Mouse (Mus musculus) hindbrain, embryonic 16.5 days (tissue): ENCODE measurements around the gene Ptprq. TPM values are rescaled to one million over a fixed set of nuclear protein-coding genes. Genes with fewer than 3 reads are reported as not detected.

Experiments used
- ATAC-seq: fragments of 200-750 bp; cut with Nextera tagmentation; 2 replicates; pipeline ENCODE4 v1.8.0; 2017; ENCODE audit warnings: moderate TSS enrichment, moderate library complexity
- H3K27ac ChIP-seq: fragments of 300-500 bp; sonication (generic); 2 replicates; pipeline ENCODE4 v1.5.1; 2014; ENCODE audit warnings: low read depth, mild to moderate bottlenecking, control low read depth, low read length, moderate library complexity
- H3K27me3 ChIP-seq: fragments of 300-500 bp; sonication (generic); replicated peaks from 2 replicates; pipeline ENCODE4 v1.6.1; 2014; ENCODE audit warnings: low read length; ENCODE audit not compliant: control insufficient read depth, insufficient read depth
- H3K36me3 ChIP-seq: fragments of 300-500 bp; sonication (generic); 2 replicates; pipeline ENCODE4 v1.6.1; 2014; ENCODE audit warnings: mild to moderate bottlenecking, low read length, moderate library complexity, mixed read lengths; ENCODE audit not compliant: control insufficient read depth, insufficient read depth
- H3K4me1 ChIP-seq: fragments of 300-500 bp; sonication (generic); 2 replicates; pipeline ENCODE4 v1.6.1; 2014; ENCODE audit warnings: low read depth, low read length; ENCODE audit not compliant: control insufficient read depth, insufficient read depth
- H3K4me2 ChIP-seq: fragments of 300-500 bp; sonication (generic); 2 replicates; pipeline ENCODE4 v1.6.1; 2014; ENCODE audit warnings: mild to moderate bottlenecking, low read length, control low read depth, moderate library complexity
- H3K4me3 ChIP-seq: fragments of 300-500 bp; sonication (generic); 2 replicates; pipeline ENCODE4 v1.5.1; 2014; ENCODE audit warnings: mild to moderate bottlenecking, low read length, control low read depth, moderate library complexity
- H3K9ac ChIP-seq: fragments of 300-500 bp; sonication (generic); 2 replicates; pipeline ENCODE4 v1.6.1; 2014; ENCODE audit warnings: low read depth, mild to moderate bottlenecking, control low read depth, low read length, moderate library complexity
- H3K9me3 ChIP-seq: fragments of 300-500 bp; sonication (generic); 2 replicates; pipeline ENCODE4 v1.6.1; 2014; ENCODE audit warnings: mild to moderate bottlenecking, low read length, moderate library complexity; ENCODE audit not compliant: control insufficient read depth
- WGBS: fragments of 180-500 bp; shearing (Covaris S2); extraction: QIAGEN DNeasy Blood & Tissue Kit; methylation state at CpG from one replicate; pipeline ENCODE4 v1.1.7; 2014; 5-methylcytosine and 5-hydroxymethylcytosine counted together
- polyA plus RNA-seq: library from polyadenylated mRNA; unstranded; fragments of >200 nt; fragmentation: Nextera tagmentation; extraction: Ambion mirVana; gene quantifications from 2 replicates; pipeline ENCODE4 v1.2.1, GENCODE M21; 2015

Gene Ptprq
- polyA plus RNA-seq, 1 experiment from 2014 or later, result 0.06 TPM

DNA sequence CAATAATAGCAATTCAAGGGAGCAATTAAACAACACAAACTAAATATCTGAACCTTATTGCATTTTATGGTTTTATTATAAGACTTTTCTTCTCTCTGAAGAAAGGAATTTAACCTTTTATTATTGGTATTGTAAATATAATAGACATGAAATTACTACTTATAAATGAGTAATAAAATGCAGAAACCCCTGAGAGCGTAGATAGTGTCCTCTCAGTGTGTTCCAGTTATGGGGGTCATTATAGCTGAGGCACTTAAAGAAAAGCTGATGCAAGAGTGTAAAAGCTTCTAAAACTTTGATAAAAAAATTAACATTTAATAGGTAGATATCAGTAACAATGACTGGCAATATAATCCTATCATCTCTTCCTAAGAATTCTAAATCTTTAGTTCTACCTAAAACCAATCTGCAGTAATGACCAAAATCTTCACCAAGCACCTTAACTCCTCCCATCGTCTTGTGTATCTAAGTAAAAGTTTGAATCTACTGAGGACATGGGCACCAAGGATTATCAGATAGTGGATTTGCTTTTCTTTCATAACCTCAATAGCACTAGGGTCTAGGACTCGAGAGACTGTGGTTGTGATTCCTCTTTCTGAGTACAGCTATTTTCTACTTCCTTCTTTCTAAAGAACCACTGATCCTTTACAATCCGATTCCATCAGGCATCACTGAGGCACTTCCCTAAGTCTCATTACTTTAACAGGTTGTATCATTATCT, 51.3 kb downstream of the Ptprq start:
- Histone ChIP-seq H3K4me3 (no peak overlapping the region), H3K27ac (no peak overlapping the region), H3K9me3 (no peaks in the 10 kb centered on the region), H3K4me1 (no peaks in the 10 kb centered on the region), H3K36me3 (no peaks in the 10 kb centered on the region), H3K4me2 (no peak overlapping the region), H3K9ac (no peak overlapping the region), H3K27me3 (no peaks in the 10 kb centered on the region)
- WGBS, result 87% methylated on average over 4 of the region's 4 CpGs
- ATAC-seq, result no peak

DNA sequence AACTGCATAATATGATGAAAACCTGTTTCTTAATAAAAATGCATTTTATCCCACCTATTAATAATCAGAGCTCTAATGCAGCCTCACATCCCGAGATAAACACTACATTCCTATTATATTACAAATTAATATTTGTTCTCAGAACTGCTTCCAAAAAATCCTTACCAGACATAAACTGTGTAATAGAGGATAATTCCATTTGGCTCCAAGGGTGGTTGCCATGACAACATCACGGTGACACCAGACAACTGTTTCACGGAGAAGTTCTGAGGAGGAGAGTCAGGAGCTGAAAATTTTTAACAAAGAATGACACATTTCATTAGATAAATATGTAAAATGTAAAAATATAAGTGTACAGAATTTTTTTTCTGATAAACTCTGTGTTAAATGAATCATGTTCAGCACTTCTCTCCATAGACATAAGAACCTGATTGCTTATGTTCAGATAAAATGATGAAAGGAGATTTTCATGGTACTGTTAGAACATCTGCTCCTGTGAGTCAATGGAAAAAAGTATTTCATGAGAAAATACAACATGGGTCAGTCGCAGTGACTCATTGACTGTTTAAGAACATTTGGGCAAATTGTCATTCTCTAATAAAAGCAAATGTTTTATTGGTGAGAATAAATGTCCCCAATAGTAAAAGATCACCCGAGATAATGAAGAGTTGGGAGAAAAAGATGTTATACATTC, 57.3 kb downstream of the Ptprq start:
- no peak overlapping the region for H3K27ac ChIP-seq
- H3K9ac ChIP-seq, result no peak overlapping the region
- H3K4me2 ChIP-seq, result no peak overlapping the region
- no peak overlapping the region for H3K4me3 ChIP-seq
- H3K9me3 ChIP-seq, result no peaks in the 10 kb centered on the region
- no peaks in the 10 kb centered on the region for H3K36me3 ChIP-seq
- ATAC-seq, result peak; percentile 83; the same call in 1 of the 2 replicates
- WGBS, result 36% methylated on average over 5 of the region's 5 CpGs
- H3K4me1 ChIP-seq, result no peaks in the 10 kb centered on the region; the same call in 1 of the 2 replicates
- no peaks in the 10 kb centered on the region for H3K27me3 ChIP-seq

DNA sequence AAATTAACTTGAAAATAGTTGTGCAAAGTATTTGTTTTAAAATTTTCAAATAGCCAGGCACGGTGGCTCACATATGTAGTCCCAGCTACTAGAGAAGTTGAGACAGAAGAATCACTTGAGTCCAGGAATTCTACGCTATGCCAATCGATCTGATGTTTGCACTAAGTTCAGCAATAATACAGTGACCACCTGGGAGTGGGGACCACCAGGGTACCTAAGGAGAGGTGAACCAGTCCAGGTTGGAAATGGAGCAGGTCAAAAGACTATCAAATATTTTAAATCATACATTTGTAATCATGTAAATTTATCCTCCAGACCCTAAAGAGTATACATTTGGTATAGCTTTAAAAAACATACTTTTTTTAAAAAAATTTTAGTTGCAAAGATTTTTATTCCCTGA, 57.9 kb downstream of the Ptprq start:
- H3K36me3 ChIP-seq, result no peaks in the 10 kb centered on the region
- H3K27ac ChIP-seq, result no peak overlapping the region
- no peaks in the 10 kb centered on the region for H3K9me3 ChIP-seq
- no peak overlapping the region for H3K4me3 ChIP-seq
- H3K4me1 ChIP-seq, result no peaks in the 10 kb centered on the region; the same call in 1 of the 2 replicates
- no peak for ATAC-seq
- 84% methylated on average over 3 of the region's 3 CpGs for WGBS
- no peaks in the 10 kb centered on the region for H3K27me3 ChIP-seq
- no peak overlapping the region for H3K4me2 ChIP-seq
- no peak overlapping the region for H3K9ac ChIP-seq

DNA sequence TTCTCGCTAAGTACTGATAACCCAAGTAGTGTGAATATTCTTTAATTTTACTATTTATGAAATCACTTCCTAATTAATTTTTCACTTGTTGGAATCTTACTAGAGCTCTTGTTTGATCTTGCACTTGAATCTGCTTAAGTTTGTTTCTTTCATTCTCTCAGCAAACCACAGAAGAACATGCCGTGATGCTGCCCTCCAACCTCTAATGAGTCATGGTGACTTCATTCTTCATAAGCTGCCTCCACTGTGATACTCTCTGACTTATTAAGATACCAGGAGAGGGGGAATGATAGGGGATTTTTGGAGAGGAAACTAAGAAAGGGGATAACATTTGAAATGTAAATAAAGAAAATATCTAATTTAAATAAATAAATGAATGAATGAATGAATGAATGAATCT, 60.7 kb downstream of the Ptprq start:
- 96% methylated on average over 2 of the region's 2 CpGs for WGBS
- H3K9me3 ChIP-seq, result no peaks in the 10 kb centered on the region
- ATAC-seq, result no peak
- H3K4me3 ChIP-seq, result no peak overlapping the region
- no peaks in the 10 kb centered on the region for H3K36me3 ChIP-seq
- no peaks in the 10 kb centered on the region for H3K27me3 ChIP-seq
- no peak overlapping the region for H3K4me2 ChIP-seq
- H3K9ac ChIP-seq, result no peak overlapping the region
- no peak overlapping the region for H3K27ac ChIP-seq
- H3K4me1 ChIP-seq, result no peaks in the 10 kb centered on the region; the same call in 1 of the 2 replicates

DNA sequence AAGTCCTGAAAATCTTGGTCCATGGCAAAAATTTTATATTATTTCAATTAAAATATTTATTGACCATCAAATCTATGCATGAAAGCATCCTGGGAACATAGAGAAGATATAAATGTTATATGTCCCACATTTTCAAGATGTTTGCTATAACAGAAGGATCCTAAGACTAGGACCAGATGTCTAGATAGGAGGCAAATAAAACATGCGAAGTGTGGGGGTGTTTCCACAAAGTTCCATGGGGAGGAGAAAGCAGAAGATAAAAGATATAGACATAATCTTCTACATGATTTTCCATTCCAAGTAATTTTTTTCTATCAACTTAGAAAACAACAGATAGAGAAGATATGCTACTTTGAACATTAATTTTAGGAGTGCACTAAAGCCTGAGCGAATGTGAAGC, 70.2 kb downstream of the Ptprq start:
- Histone ChIP-seq H3K4me1 (no peaks in the 10 kb centered on the region), H3K4me2 (no peak overlapping the region), H3K36me3 (no peaks in the 10 kb centered on the region), H3K9me3 (no peaks in the 10 kb centered on the region), H3K9ac (no peak overlapping the region), H3K27me3 (no peaks in the 10 kb centered on the region), H3K27ac (no peak overlapping the region), H3K4me3 (no peak overlapping the region)
- 95% methylated on average over 2 of the region's 2 CpGs for WGBS
- ATAC-seq, result no peak

DNA sequence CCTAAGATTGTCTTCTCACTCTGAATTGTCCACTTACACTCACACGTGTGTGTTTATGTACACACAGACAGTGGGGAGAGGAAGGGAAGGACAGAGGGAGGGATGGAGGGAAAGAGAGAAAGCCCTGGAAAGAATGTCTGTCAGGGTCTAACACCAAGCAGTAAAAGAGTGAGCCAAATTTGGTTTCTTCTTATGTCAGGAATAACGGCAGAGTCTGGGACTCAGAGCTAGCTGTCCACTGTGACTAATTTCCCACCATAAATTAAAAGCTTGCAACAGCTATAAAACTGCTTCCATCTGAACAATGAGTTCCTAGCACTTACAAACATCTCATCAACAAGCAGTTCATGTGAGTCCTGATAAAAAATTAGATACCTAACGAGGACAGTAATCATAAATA, 91.7 kb downstream of the Ptprq start:
- Histone ChIP-seq H3K9ac (no peak overlapping the region), H3K4me3 (no peak overlapping the region), H3K4me2 (no peak overlapping the region), H3K27me3 (no peaks in the 10 kb centered on the region), H3K36me3 (no peaks in the 10 kb centered on the region), H3K4me1 (no peaks in the 10 kb centered on the region), H3K27ac (no peak overlapping the region), H3K9me3 (no peaks in the 10 kb centered on the region)
- ATAC-seq, result no peak
- WGBS, result 62% methylated on average over 3 of the region's 3 CpGs

DNA sequence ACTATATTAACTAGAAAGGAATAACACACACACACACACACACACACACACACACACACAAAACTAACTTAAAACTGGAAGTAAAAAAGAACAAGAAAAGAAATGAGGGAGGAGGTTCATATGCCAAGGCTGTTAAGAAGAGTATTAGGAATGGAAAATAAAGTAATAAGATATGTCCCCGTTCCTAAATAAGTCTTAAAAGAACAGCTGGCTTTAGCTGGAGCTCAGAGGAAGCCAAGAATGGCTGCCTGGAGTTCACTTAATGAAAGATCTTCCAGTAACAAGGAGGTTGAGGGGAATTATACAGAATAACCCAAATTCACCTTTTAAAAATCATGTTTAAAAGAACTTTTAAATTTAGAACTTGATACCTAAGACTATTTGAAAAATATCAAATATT, 93.2 kb downstream of the Ptprq start:
- no peak overlapping the region for H3K4me3 ChIP-seq
- no peaks in the 10 kb centered on the region for H3K27me3 ChIP-seq
- H3K9me3 ChIP-seq, result no peaks in the 10 kb centered on the region
- H3K9ac ChIP-seq, result no peak overlapping the region
- no peaks in the 10 kb centered on the region for H3K4me1 ChIP-seq
- H3K36me3 ChIP-seq, result no peaks in the 10 kb centered on the region
- WGBS, result 75% methylated on average over 1 of the region's 1 CpGs
- no peak overlapping the region for H3K27ac ChIP-seq
- no peak for ATAC-seq
- no peak overlapping the region for H3K4me2 ChIP-seq

DNA sequence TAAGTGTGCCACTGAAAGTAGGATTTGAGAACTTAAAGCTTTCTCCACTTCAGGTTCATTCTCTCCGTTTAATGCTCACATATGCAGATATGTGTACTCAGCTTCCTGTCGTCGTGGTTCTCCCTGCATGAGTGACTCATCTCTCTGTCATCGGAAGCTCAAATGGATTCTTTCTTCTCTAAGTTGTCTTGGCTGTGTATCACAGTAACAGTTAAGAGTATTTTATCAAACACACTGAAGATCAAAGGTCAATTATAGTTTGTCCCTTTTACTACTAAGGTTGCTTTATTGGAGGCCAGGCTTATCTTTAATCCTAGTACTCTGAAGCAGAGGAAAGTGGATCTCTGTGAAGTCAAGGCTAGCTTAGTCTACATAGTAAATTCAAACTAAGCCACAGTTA, 95.6 kb downstream of the Ptprq start:
- WGBS, result 82% methylated on average over 4 of the region's 4 CpGs
- Histone ChIP-seq H3K27me3 (no peaks in the 10 kb centered on the region), H3K9me3 (no peaks in the 10 kb centered on the region), H3K36me3 (no peaks in the 10 kb centered on the region), H3K9ac (no peak overlapping the region), H3K27ac (no peak overlapping the region), H3K4me2 (no peak overlapping the region), H3K4me1 (no peaks in the 10 kb centered on the region), H3K4me3 (no peak overlapping the region)
- ATAC-seq, result no peak

DNA sequence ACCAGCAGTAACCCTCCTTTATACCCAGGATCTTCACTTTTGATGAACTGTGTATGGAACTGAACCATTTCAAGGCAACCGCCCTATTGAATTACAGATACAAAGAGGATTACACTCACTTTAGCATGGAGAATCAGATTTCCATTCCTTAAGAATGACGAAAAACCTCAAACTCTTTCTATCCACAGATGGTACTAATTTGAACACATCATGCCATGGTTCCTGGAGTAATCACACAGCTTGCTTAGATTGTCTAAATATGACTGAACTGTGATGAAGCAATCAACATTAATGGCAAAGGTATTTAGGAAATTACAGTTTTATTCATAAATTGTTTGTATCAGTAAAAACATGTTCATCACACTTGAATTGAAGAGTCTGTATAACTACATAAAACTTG, 104.4 kb downstream of the Ptprq start:
- H3K9ac ChIP-seq, result no peak overlapping the region
- H3K27me3 ChIP-seq, result no peaks in the 10 kb centered on the region
- no peak for ATAC-seq
- no peak overlapping the region for H3K4me2 ChIP-seq
- no peaks in the 10 kb centered on the region for H3K4me1 ChIP-seq
- no peak overlapping the region for H3K27ac ChIP-seq
- no peaks in the 10 kb centered on the region for H3K9me3 ChIP-seq
- no peaks in the 10 kb centered on the region for H3K36me3 ChIP-seq
- H3K4me3 ChIP-seq, result no peak overlapping the region
- 81% methylated on average over 2 of the region's 2 CpGs for WGBS
